Mouse (Mus musculus): Measurements from ENCODE around the gene Ces1e. TPM values are rescaled to one million over a fixed set of nuclear protein-coding genes. Genes with fewer than 3 reads are reported as not detected.
"Not testable (repeated sequence)": the region's sequence is repeated elsewhere in the genome, so short reads cannot be mapped to it uniquely, and the experiment has no call there.

Ces1e gene
- total RNA-seq (2014; fragmentation: Nextera tagmentation) (not detected in 2 replicates), total RNA-seq (2017) (not detected in 2 replicates)

- ATAC-seq (replicated peaks; ENCODE audit: low FRiP score, low TSS enrichment, poor library complexity, severe bottlenecking), result no peak
Measured at GRCm38 (mm10) chr8:93229446-93229845, at the start of gene Ces1e. TSS of gene Ces1e (minus strand) at chr8:93229619.

- no peak for ATAC-seq (replicated peaks; ENCODE audit: low FRiP score, low TSS enrichment, poor library complexity, severe bottlenecking)
Measured at GRCm38 (mm10) chr8:93278176-93278805, 48.9 kb upstream of the Ces1e start.

DNA sequence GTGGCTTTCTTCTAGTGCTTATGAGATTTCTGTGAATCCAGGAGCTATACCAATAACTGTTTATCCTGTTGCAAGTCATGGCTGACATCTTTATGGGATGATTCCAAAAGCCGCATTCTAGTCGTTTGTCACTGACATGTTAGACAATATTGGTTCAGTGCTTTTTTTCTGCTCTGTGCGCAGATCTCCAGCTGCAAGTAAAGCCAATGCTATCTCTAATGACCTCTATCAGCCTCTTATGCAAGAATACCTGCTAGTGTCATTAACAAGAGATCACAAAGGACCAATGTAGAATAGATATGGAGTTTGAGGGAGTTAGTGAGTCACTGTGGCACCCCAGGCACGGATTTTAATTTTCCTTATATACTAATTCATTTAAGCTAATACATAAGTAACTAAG, 45.2 kb upstream of the Ces1e start:
- no peak for ATAC-seq (replicated peaks; ENCODE audit: low FRiP score, low TSS enrichment, poor library complexity, severe bottlenecking)

DNA sequence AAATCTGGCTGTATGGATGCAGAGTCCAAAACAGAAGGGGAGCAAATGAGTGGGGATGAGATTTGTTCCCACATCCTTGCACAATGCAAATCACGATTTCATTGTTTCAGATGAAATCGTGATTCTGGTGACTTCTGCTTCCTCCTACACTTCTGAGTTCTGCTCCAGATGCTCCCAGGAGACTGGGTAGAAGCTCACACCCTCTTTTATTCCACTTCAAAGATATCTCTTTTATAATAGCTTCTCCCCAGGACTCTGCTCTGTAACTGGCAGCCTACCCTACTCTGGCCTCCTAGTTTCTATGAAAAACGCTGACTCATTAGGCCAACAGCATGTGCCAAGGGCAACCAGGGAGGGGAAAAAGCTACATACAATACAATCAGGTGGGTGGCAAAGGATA, 43.9 kb upstream of the Ces1e start:
- no peak for ATAC-seq (replicated peaks; ENCODE audit: low FRiP score, low TSS enrichment, poor library complexity, severe bottlenecking)

- no peak for ATAC-seq (replicated peaks; ENCODE audit: low FRiP score, low TSS enrichment, poor library complexity, severe bottlenecking)
Measured at GRCm38 (mm10) chr8:93272686-93273085, 43.3 kb upstream of the Ces1e start.

- ATAC-seq (replicated peaks; ENCODE audit: low FRiP score, low TSS enrichment, poor library complexity, severe bottlenecking), result no peak
Measured at GRCm38 (mm10) chr8:93261436-93261835, 32.0 kb upstream of the Ces1e start.

DNA sequence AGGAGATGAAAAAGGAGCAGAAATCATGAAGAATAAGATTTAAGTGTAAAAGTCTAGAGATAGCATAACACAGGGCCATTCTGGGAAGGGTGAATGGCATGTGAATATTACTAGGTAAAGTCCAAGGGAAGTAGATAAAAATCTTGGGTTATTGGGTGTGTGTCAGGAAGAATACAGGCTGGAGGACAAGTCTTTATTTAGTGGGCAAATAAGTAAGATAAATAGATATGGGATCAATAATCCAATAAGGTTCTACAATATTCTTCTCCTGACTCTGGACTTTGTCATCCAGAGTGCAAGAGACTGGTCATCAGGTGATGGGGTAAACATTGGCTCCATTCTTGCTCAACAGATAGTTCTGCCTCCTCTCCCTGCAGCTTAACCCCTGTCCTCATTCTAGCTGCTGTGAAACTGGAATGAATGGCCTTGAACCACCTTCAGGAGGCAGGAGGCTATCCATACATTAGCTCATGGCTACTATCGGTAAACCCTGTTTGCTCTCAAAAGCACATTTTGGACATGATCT, 23.0 kb upstream of the Ces1e start:
- no peak for ATAC-seq (replicated peaks; ENCODE audit: low FRiP score, low TSS enrichment, poor library complexity, severe bottlenecking)

DNA sequence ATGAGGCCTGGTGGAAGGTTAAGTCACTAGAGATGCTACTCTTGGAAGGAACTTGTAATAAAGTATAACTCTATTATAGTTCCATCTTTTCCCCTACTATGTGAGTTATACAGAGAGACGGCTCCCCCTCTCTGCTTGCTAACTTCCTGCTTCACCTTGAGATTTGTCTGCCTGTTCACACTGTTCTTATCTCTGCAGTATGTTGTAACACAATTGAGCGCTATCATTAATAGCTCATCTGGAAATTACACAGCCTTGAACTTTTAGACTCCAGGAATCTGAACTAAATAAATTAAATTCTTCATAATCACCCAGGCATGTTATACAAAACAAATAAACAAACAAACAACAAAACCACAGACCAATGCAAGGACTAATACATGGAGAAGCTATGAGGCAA, 16.6 kb upstream of the Ces1e start:
- ATAC-seq (replicated peaks; ENCODE audit: low FRiP score, low TSS enrichment, poor library complexity, severe bottlenecking), result no peak

DNA sequence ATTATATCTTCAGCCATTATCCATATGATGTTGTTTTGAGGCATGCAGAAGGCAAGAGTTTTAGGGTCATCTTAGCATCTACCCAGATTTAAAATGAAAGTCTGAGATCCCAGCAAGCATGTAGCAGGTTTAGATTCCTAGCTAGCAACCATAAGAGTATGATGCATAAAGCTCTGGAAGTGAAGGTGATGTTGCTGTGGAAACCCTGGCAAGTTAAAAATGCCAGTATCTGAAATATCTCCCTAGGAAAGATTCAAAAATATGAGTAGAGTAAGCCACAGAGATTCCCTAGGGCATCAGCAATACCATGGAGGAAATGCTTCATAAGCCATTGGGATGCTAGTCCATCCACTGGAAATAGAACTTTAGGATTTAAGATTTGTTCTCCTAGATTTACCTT, 10.5 kb upstream of the Ces1e start:
- no peak for ATAC-seq (replicated peaks; ENCODE audit: low FRiP score, low TSS enrichment, poor library complexity, severe bottlenecking)

- no peak for ATAC-seq (replicated peaks; ENCODE audit: low FRiP score, low TSS enrichment, poor library complexity, severe bottlenecking)
Measured at GRCm38 (mm10) chr8:93235681-93236080, 6.3 kb upstream of the Ces1e start.

GRCm38 (mm10) chr8:93234706-93235105, 5.3 kb upstream of the Ces1e start:
- no peak for ATAC-seq (replicated peaks; ENCODE audit: low FRiP score, low TSS enrichment, poor library complexity, severe bottlenecking)

- ATAC-seq (replicated peaks; ENCODE audit: low FRiP score, low TSS enrichment, poor library complexity, severe bottlenecking), result no peak
Measured at GRCm38 (mm10) chr8:93234068-93234467, 4.6 kb upstream of the Ces1e start.

GRCm38 (mm10) chr8:93228673-93229370, 597 bp downstream of the Ces1e start:
- no peak for ATAC-seq (replicated peaks; ENCODE audit: low FRiP score, low TSS enrichment, poor library complexity, severe bottlenecking)

- ATAC-seq (replicated peaks; ENCODE audit: low FRiP score, low TSS enrichment, poor library complexity, severe bottlenecking), result not testable (repeated sequence)
Measured at GRCm38 (mm10) chr8:93226471-93226870, 2.9 kb downstream of the Ces1e start.

DNA sequence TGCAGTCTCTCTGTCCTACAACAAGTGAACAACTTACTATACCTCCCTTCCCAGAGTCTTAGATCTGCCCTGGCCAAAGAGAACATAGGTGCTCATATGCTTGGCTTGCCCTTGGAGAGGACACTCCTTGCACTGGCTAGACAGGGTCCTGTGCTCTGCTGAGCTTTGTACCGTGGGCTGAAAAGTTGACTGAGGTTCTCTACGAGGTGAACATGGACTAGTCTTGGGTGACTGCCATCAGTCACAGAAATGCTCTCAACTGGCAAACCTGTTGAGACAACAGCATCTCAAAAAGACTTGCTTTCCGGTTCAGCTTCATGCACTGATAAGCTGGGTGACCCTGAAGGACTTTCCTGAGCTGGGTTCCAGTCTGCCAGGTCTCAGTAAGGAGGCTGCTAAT, 7.5 kb downstream of the Ces1e start:
- no peak for ATAC-seq (replicated peaks; ENCODE audit: low FRiP score, low TSS enrichment, poor library complexity, severe bottlenecking)

DNA sequence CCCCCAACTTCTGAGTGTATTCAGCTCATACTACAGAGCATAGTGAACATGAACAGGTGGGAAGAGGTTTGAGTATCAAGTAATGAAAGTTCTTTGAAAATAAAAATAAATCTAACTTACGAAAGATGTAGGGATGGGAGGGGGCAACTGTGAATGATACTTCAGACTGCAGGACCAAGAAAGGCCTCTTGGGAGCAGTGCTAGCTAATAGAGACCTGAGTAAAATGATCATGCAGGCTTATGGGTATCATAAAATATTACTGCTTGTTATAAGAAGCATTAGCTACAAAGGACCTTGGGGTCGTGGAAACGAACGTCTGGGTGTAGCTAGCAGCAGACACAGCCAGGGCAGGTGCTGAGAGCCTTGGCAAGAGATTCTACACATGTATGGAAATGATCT, 11.6 kb downstream of the Ces1e start:
- ATAC-seq (replicated peaks; ENCODE audit: low FRiP score, low TSS enrichment, poor library complexity, severe bottlenecking), result no peak

DNA sequence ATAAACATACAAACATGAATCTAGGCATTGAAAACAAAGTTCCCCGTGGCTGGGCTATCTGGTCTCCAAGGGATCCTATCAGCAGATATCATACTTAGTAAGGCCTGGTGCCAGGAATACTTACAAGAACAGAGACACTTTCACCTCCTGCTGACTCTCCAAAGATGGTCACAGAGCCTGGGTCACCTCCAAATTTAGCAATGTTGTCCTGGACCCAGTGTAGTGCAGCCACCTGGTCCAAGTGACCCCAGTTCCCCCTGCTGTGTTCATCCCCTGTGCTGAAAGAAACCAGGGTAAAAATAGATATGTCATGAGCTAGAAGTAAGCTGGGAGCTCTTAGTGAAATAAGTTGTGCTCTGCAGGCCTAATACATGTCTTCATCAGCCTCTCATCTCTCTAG, 12.0 kb downstream of the Ces1e start:
- ATAC-seq (replicated peaks; ENCODE audit: low FRiP score, low TSS enrichment, poor library complexity, severe bottlenecking), result no peak

DNA sequence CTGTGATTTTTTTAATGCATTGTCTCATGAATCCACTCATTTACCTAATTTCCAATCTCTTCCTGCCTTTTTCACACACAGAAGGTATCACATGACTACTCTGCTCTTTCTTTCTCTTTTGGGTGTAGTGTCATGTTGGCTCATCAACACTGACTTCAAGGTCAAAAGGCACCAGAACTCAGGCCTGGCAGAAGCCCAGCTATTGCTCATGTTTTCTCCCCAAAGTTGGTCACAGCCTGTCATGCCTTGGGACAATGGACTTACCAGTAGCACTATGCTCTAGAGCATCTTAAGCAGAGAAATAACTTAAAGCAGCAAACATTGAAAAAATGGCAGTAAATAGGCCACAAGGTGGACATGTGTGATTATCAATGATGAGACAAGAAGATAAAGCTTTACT, 18.3 kb downstream of the Ces1e start:
- ATAC-seq (replicated peaks; ENCODE audit: low FRiP score, low TSS enrichment, poor library complexity, severe bottlenecking), result no peak

DNA sequence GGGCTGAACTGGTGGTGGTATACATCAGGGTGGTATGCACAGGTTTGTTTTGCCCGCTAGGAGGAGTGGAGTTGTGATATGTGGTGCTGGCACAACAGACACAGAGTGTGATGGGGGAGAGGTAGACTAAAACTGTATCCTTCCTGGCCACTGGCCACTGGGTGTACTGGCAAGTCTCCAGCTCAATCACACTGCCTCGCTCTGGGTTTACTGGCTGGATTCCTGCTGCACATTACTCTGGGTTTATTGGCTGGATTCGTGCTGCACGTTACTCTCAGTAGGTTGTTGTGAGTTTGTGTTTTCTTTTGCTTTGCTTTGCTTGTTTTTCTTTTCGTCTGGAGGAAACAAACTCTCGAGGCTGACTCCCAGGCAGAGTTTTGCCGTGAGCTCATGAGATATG, 30.3 kb downstream of the Ces1e start:
- not testable (repeated sequence) for ATAC-seq (replicated peaks; ENCODE audit: low FRiP score, low TSS enrichment, poor library complexity, severe bottlenecking)

GRCm38 (mm10) chr8:93197685-93198525, 31.5 kb downstream of the Ces1e start, which contains the start of gene Ces1d:
TSS of gene Ces1d (minus strand) at chr8:93197838.
- ATAC-seq (replicated peaks; ENCODE audit: low FRiP score, low TSS enrichment, poor library complexity, severe bottlenecking), result no peak
